Mouse (Mus musculus): ENCODE measurements around the gene Rgr. TPM values are rescaled to one million over a fixed set of nuclear protein-coding genes. Genes with fewer than 3 reads are reported as not detected.

Gene Rgr
- polyA plus RNA-seq, 1 experiment from 2014 or later, result 0.24 TPM

Other genes with a start within 250 kb of the Rgr start
- gene Ccser2, start 80.2 kb downstream of the Rgr start, polyA plus RNA-seq (2014; fragmentation: Nextera tagmentation; extraction: Ambion mirVana), result 68.9 and 85.1 TPM in 2 replicates
- gene Lrit1, start 5.9 kb upstream of the Rgr start, polyA plus RNA-seq (2014; fragmentation: Nextera tagmentation; extraction: Ambion mirVana), result not detected in 2 replicates
- not detected in 2 replicates for gene Lrit2, start 19.0 kb upstream of the Rgr start, polyA plus RNA-seq (2014; fragmentation: Nextera tagmentation; extraction: Ambion mirVana)
- gene Cdhr1, start 49.4 kb upstream of the Rgr start, polyA plus RNA-seq (2014; fragmentation: Nextera tagmentation; extraction: Ambion mirVana), result 1.9 and 2.2 TPM in 2 replicates
- gene 2610528A11Rik, start 65.1 kb upstream of the Rgr start, polyA plus RNA-seq (2014; fragmentation: Nextera tagmentation; extraction: Ambion mirVana), result 0.55 TPM in 1 of 2 replicates, not detected in the other
- 157 and 197 TPM in 2 replicates for gene Ghitm, start 86.3 kb upstream of the Rgr start, polyA plus RNA-seq (2014; fragmentation: Nextera tagmentation; extraction: Ambion mirVana)